Mouse (Mus musculus) limb, embryonic 12.5 days (tissue): ENCODE measurements around the gene Frat1. TPM values are rescaled to one million over a fixed set of nuclear protein-coding genes. Genes with fewer than 3 reads are reported as not detected.

ENCODE experiments used
- ATAC-seq: fragments of 200-750 bp; cut with Nextera tagmentation; 2 replicates; pipeline ENCODE4 v1.8.0; 2017; ENCODE audit warnings: low read depth, moderate TSS enrichment; ENCODE audit not compliant: insufficient number of reproducible peaks, insufficient read depth, low FRiP score, low TSS enrichment
- H3K27ac ChIP-seq: fragments of 300-500 bp; sonication (generic); 2 replicates; pipeline ENCODE4 v1.5.1; 2016; ENCODE audit warnings: mild to moderate bottlenecking, moderate library complexity
- H3K27me3 ChIP-seq: fragments of 300-500 bp; sonication (generic); 2 replicates; pipeline ENCODE4 v1.6.1; 2016; ENCODE audit warnings: mild to moderate bottlenecking, moderate library complexity
- H3K36me3 ChIP-seq: fragments of 300-500 bp; sonication (generic); 2 replicates; pipeline ENCODE4 v1.6.1; 2016; ENCODE audit warnings: mild to moderate bottlenecking, moderate library complexity
- H3K4me1 ChIP-seq: fragments of 300-500 bp; sonication (generic); replicated peaks from 2 replicates; pipeline ENCODE4 v1.6.1; 2016
- H3K4me2 ChIP-seq: fragments of 300-500 bp; sonication (generic); 2 replicates; pipeline ENCODE4 v1.6.1; 2016; ENCODE audit warnings: mild to moderate bottlenecking, moderate library complexity
- H3K4me3 ChIP-seq: fragments of 300-500 bp; sonication (generic); replicated peaks from 2 replicates; pipeline ENCODE4 v1.5.1; 2016; ENCODE audit warnings: mild to moderate bottlenecking
- H3K9ac ChIP-seq: fragments of 300-500 bp; sonication (generic); replicated peaks from 2 replicates; pipeline ENCODE4 v1.6.1; 2016; ENCODE audit warnings: mild to moderate bottlenecking, moderate library complexity
- H3K9me3 ChIP-seq: fragments of 300-500 bp; sonication (generic); 2 replicates; pipeline ENCODE4 v1.6.1; 2016; ENCODE audit warnings: mild to moderate bottlenecking, moderate library complexity
- WGBS: fragments of 180-500 bp; shearing (Covaris S2); methylation state at CpG from one replicate; pipeline ENCODE4 v1.1.7; 2016; 5-methylcytosine and 5-hydroxymethylcytosine counted together
- polyA plus RNA-seq: library from polyadenylated mRNA; unstranded; fragments of >200 nt; fragmentation: Nextera tagmentation; extraction: Ambion mirVana; gene quantifications from 2 replicates; pipeline ENCODE4 v1.2.1, GENCODE M21; 2016

Frat1 gene
- polyA plus RNA-seq, 1 experiment from 2014 or later = 6.2 TPM

DNA sequence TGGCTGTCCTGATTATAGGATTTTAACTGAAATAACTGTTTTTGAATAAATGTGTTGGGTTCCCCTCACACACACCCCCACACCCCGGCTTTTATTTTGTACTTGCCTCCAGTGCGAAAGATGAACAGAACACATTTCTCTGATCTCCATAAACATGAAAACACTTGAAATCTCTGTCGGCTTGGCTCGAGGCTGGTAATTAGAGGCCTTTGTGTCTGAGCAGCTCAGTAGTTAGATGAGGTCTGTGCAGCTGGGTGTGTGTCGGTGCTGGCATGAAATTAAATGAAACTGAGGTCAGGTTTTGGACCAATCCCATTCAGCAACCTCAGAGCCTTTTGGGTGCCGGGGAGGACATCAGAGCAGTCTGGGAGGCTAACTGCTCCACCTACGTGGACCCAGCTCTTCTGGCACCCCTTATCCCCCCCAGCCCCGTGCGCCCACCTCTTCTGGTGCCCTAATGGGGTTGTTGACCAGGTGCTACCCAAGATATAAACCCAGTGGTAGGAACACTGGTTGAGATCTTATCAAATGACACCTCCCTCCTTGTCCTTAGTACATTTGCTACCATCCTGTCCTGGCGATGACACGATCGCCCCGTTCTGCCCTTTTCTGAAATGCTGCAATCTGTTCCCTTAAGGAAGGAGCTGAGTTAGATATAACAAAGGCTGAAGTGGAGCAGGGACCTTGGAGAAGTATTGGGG lies 2.9 kb downstream of the Frat1 start:
- no peak for ATAC-seq
- Histone ChIP-seq H3K27ac (no peak overlapping the region), H3K4me2 (no peak overlapping the region), H3K4me3 (no peak overlapping the region), H3K9ac (no peak overlapping the region), H3K9me3 (no peaks in the 10 kb centered on the region), H3K27me3 (peaks cover 55% of the 10 kb centered on the region), H3K4me1 (peaks cover 27% of the 10 kb centered on the region), H3K36me3 (no peaks in the 10 kb centered on the region)
- 64% methylated on average over 13 of the region's 13 CpGs for WGBS

DNA sequence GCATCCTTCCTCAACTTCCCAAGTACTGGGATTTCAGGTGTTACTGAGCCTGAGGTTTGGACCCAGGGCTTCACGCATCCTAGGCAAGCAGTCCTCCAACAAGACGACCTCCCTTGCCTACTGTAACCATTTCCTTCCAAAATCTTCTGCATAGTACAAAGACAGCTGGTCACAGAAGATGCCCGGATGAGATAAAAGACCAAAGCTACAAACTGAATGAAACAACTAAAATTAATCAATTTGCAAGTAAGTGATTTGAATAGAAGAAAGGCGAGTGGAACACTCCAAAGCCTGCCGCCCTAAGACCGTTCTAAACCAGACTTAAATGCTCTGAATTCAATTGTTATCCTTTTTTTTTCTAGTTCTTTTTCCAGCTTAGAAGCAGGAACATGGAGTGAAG lies 5.6 kb downstream of the Frat1 start:
- Histone ChIP-seq H3K4me3 (no peak overlapping the region), H3K9ac (no peak overlapping the region), H3K4me2 (no peak overlapping the region), H3K36me3 (no peaks in the 10 kb centered on the region), H3K9me3 (no peaks in the 10 kb centered on the region), H3K27me3 (peaks cover 69% of the 10 kb centered on the region), H3K27ac (no peak overlapping the region), H3K4me1 (peaks cover 27% of the 10 kb centered on the region)
- 56% methylated on average over 6 of the region's 6 CpGs for WGBS
- ATAC-seq = no peak

DNA sequence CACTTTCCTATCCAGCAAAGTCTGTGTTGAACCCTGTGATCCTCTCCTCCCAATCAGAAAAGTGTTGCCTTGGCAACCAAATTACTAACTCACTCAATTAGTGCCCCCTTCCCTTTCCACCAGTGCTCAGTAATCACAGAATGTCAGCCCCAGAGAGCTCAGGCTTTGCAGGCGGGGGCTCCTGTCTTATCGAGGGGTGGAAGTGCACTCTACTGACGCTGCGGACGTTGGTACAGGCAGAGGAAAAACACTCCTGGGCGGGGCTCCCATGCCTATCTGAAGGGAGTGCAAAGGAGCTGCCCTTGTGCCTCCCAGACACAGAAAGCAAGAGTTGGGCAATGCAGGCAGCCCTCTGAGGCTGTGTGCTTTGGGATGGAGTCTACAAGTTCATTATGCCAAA lies 6.0 kb downstream of the Frat1 start:
- Histone ChIP-seq H3K36me3 (no peaks in the 10 kb centered on the region), H3K27me3 (peaks cover 64% of the 10 kb centered on the region), H3K9ac (no peak overlapping the region), H3K27ac (no peak overlapping the region), H3K9me3 (no peaks in the 10 kb centered on the region), H3K4me1 (peaks cover 24% of the 10 kb centered on the region), H3K4me3 (no peak overlapping the region), H3K4me2 (peak overlapping the region; percentile 38; the same call in 1 of the 2 replicates)
- WGBS = 2% methylated on average over 6 of the region's 6 CpGs
- ATAC-seq = no peak

DNA sequence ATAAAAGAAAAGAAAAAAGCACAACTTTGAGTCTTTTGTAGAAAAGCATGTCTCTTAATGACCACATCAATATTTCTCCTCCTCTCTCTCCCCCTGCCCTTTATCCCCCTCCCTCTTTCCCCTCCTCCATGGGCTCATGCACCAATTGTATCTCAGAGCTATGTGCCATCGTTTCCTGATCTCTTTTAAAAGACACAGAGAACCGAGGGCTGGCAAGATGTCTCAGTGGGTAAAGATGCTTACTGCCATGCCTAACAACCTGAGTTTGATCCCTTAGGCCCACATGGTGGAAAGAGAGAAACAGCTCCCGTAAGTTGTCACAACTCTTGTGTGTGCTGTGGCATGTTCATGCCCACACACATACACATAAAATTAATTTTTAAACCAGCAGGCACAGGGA lies 6.9 kb downstream of the Frat1 start:
- WGBS = 43% methylated on average over 3 of the region's 3 CpGs
- H3K9ac ChIP-seq = no peak overlapping the region
- no peak overlapping the region for H3K27ac ChIP-seq
- peaks cover 17% of the 10 kb centered on the region for H3K4me1 ChIP-seq
- no peak overlapping the region for H3K4me2 ChIP-seq
- H3K4me3 ChIP-seq = no peak overlapping the region
- no peak for ATAC-seq
- peaks cover 55% of the 10 kb centered on the region for H3K27me3 ChIP-seq
- no peaks in the 10 kb centered on the region for H3K36me3 ChIP-seq
- no peaks in the 10 kb centered on the region for H3K9me3 ChIP-seq

DNA sequence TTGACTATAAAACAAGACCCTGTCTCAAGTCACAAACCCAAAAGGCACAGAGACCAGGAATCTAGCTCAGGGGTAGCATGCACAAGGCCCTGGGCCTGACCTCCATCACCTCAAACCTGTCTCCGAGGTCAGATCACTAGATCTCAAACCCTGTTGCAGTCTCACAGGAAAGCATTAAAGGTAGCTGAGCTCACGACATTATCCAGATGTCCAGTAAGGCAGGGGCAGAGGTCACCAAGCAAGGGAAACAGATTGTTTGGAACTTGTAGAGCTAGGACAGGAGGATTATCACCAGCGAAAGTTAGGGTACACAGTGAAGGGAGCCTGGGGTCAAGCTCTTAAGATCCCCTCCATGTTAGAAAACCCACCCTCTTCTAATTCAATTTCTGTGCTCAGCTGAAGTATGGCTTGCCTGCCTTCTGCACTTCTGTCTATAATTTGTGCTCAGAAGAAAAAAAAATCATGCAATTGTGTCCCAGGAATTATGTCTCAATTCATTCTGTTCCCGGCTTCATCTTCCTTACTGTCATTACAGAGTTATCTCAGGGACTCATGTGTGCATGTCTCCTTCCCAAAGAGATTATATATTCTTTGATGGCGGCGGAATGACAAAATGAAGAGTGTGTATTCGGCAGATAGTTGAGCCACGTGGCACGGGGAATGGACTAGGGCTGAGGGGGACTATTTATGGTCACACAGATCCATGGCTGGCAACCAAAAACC lies 7.6 kb downstream of the Frat1 start:
- no peaks in the 10 kb centered on the region for H3K36me3 ChIP-seq
- H3K4me1 ChIP-seq = peaks cover 13% of the 10 kb centered on the region
- H3K4me2 ChIP-seq = no peak overlapping the region
- no peaks in the 10 kb centered on the region for H3K9me3 ChIP-seq
- WGBS = 51% methylated on average over 9 of the region's 9 CpGs
- no peak overlapping the region for H3K27ac ChIP-seq
- no peak for ATAC-seq
- H3K4me3 ChIP-seq = no peak overlapping the region
- peaks cover 49% of the 10 kb centered on the region for H3K27me3 ChIP-seq
- no peak overlapping the region for H3K9ac ChIP-seq

DNA sequence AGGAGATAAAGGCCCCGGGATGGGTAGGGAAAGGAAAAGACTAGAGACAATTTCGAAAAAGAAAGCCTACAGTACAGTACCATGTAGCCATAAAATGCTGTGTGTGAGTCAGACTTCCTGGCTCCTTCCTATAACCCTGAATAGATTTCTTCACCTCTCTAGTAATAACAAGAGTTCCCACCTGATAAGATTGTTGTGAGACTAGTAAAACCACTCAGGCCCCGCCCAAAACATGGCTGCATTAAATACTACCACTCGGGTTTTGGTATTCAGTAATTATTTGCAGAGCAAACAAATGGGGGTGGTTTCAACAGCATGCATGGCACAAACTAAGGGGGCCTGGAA lies 8.1 kb downstream of the Frat1 start:
- no peak for ATAC-seq
- no peak overlapping the region for H3K4me3 ChIP-seq
- H3K4me2 ChIP-seq = no peak overlapping the region
- no peak overlapping the region for H3K9ac ChIP-seq
- peaks cover 44% of the 10 kb centered on the region for H3K27me3 ChIP-seq
- no peak overlapping the region for H3K27ac ChIP-seq
- 63% methylated on average over 4 of the region's 4 CpGs for WGBS
- peaks cover 8% of the 10 kb centered on the region for H3K4me1 ChIP-seq
- no peaks in the 10 kb centered on the region for H3K9me3 ChIP-seq
- H3K36me3 ChIP-seq = no peaks in the 10 kb centered on the region

DNA sequence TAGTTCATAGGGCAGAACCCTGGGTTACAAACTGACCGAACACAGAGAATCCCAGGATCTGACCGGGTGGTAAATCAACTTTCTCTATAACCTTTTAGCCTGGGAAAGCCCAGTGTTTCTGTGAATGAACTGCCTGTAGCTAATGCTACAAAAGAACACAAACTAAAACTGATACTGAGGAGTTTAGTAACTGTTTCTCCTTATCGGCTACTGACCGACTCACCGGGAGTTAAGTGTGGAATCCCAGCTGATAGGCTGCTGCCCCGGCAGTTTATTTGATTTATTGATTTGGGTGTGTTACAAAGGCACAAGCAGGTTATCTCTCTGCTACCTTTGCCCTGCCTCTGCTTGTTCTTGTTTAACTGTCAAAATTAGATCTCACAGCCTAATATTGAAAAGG lies 9.0 kb downstream of the Frat1 start:
- WGBS = 39% methylated on average over 6 of the region's 6 CpGs
- peaks cover 8% of the 10 kb centered on the region for H3K4me1 ChIP-seq
- H3K9ac ChIP-seq = no peak overlapping the region
- H3K36me3 ChIP-seq = no peaks in the 10 kb centered on the region
- peaks cover 35% of the 10 kb centered on the region for H3K27me3 ChIP-seq
- no peak for ATAC-seq
- no peak overlapping the region for H3K4me3 ChIP-seq
- no peak overlapping the region for H3K4me2 ChIP-seq
- H3K9me3 ChIP-seq = no peaks in the 10 kb centered on the region
- no peak overlapping the region for H3K27ac ChIP-seq

DNA sequence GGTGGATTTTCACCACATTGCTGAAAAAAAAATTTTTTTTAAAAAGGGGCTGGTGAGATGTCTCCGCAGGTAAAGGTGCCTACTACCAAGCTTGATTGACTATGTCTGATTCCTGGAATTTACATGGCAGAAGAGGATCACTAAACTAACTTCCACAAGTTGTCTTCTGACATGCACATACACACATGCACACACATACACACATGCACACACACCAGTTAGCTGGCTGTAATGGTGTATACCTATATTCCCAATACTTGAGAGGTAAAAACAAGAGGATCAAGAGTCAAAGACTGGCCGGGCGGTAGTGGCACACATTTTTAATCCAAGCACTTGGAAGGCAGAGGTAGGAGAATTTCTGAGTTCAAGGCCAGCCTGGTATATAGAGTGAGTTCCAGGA lies 9.9 kb downstream of the Frat1 start:
- ATAC-seq = no peak
- H3K4me2 ChIP-seq = no peak overlapping the region
- H3K9ac ChIP-seq = no peak overlapping the region
- no peaks in the 10 kb centered on the region for H3K36me3 ChIP-seq
- H3K4me3 ChIP-seq = no peak overlapping the region
- peaks cover 31% of the 10 kb centered on the region for H3K27me3 ChIP-seq
- 94% methylated on average over 3 of the region's 3 CpGs for WGBS
- H3K9me3 ChIP-seq = no peaks in the 10 kb centered on the region
- no peak overlapping the region for H3K27ac ChIP-seq
- peaks cover 8% of the 10 kb centered on the region for H3K4me1 ChIP-seq

DNA sequence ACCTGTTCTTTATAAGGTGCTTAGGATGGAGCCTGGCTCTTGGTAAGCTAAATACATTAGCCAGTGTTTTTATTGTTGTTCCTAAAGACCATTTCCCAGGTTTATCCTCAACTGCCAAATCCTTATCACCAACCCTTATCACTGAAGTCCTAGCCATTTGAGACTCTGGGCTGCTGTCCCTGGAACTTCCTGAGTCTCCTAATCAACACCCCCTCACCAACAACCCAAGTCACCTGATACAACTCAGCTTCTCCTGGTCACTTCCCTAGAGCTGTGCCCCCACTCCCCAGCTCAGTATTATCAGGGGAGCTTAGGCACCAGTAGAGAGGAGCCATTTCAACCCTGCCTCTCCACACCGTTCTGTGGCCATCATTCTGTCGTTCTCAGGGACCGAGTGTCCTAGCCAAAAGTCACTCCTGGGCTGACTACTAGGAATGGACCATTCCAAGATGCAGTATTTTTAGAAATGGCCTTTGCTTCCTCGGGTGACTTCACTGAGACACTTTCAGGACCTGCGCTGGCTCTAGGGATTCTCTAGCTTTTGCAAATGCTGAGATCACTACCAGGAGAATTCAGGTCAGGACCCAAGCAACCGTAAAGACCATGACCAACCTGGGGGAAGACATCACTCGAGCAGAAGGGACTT lies 11.5 kb downstream of the Frat1 start:
- no peak overlapping the region for H3K9ac ChIP-seq
- no peak overlapping the region for H3K4me2 ChIP-seq
- H3K4me3 ChIP-seq = no peak overlapping the region
- H3K36me3 ChIP-seq = no peaks in the 10 kb centered on the region
- ATAC-seq = no peak
- H3K4me1 ChIP-seq = peaks cover 3% of the 10 kb centered on the region
- no peaks in the 10 kb centered on the region for H3K9me3 ChIP-seq
- H3K27ac ChIP-seq = no peak overlapping the region
- WGBS = 74% methylated on average over 7 of the region's 7 CpGs
- H3K27me3 ChIP-seq = peaks cover 37% of the 10 kb centered on the region

DNA sequence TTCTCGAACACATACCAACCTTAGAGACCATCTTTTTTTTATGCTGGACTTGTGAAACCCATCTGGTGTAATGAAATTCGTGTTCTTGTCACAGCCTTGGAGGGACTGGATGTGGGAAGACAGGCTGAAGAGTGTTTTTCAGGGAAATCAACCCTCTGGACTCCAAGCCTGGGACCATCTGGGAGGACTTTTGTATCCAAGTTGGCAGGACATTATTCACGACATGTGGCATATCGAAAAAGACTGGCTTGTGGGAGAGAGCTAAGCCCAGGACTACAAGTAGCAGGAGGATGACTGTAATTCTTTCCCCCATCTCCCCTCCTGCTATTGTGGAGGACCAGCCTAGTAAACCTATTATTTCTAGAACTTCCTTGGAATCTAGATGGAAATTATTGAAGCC lies 12.4 kb downstream of the Frat1 start:
- H3K4me1 ChIP-seq = peaks cover 11% of the 10 kb centered on the region
- WGBS = 86% methylated on average over 4 of the region's 4 CpGs
- H3K9ac ChIP-seq = no peak overlapping the region
- H3K36me3 ChIP-seq = no peaks in the 10 kb centered on the region
- H3K27me3 ChIP-seq = peaks cover 44% of the 10 kb centered on the region
- H3K9me3 ChIP-seq = no peaks in the 10 kb centered on the region
- no peak for ATAC-seq
- H3K27ac ChIP-seq = no peak overlapping the region
- no peak overlapping the region for H3K4me2 ChIP-seq
- H3K4me3 ChIP-seq = no peak overlapping the region

DNA sequence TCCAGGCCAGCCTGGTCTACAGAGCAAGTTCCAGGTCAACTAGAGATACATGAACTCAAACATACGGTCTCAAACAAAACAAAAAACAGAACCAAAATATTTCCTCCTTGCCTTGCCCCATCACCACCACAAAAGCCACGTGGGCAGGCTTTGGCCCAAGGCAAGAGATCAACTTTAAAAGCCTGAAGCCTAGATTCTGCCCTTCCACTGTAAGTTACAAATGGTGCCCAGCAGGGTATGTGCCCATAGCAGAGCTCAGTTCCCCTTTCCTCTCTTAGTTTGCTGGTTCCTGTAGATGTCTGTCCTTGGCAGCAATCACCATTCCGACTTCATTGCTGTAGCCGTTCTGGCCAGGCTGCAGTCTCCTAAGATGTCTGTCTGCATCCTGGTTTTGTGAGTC lies 12.9 kb downstream of the Frat1 start:
- H3K9ac ChIP-seq = no peak overlapping the region
- peaks cover 11% of the 10 kb centered on the region for H3K4me1 ChIP-seq
- no peaks in the 10 kb centered on the region for H3K36me3 ChIP-seq
- H3K27ac ChIP-seq = no peak overlapping the region
- no peak for ATAC-seq
- H3K4me2 ChIP-seq = no peak overlapping the region
- 85% methylated on average over 4 of the region's 4 CpGs for WGBS
- no peaks in the 10 kb centered on the region for H3K9me3 ChIP-seq
- H3K27me3 ChIP-seq = peaks cover 40% of the 10 kb centered on the region
- H3K4me3 ChIP-seq = no peak overlapping the region
